Mouse (Mus musculus): Measurements from ENCODE around the gene Slc27a1.

GRCm38 (mm10) chr8:71579476-71579875 lies 10.8 kb downstream of the Slc27a1 start:
- no peak for TF ChIP-seq POLR2A (IDR thresholded peaks at IDR 0.05; ENCODE audit: low read depth, low read length)
- TF ChIP-seq CTCF (IDR thresholded peaks at IDR 0.05; ENCODE audit: borderline replicate concordance, insufficient read depth, low read length) = no peak
